Mouse (Mus musculus) forebrain, embryonic 16.5 days (tissue): ENCODE data around the gene Ndufc2. TPM values are rescaled to one million over a fixed set of nuclear protein-coding genes. Genes with fewer than 3 reads are reported as not detected.

Source experiments
- ATAC-seq: fragments of 200-750 bp; cut with Nextera tagmentation; 2 replicates; pipeline ENCODE4 v1.8.0; 2017; ENCODE audit warnings: mild to moderate bottlenecking, moderate library complexity
- H3K27ac ChIP-seq: fragments of 300-500 bp; sonication (generic); 2 replicates; pipeline ENCODE4 v1.5.1; 2014; ENCODE audit warnings: low read length, control low read depth
- H3K27me3 ChIP-seq: fragments of 300-500 bp; sonication (generic); replicated peaks from 2 replicates; pipeline ENCODE4 v1.6.1; 2014; ENCODE audit warnings: low read length; ENCODE audit not compliant: control insufficient read depth, insufficient read depth
- H3K36me3 ChIP-seq: fragments of 300-500 bp; sonication (generic); 2 replicates; pipeline ENCODE4 v1.6.1; 2014; ENCODE audit not compliant: control insufficient read depth, insufficient read depth
- H3K4me1 ChIP-seq: fragments of 300-500 bp; sonication (generic); replicated peaks from 2 replicates; pipeline ENCODE4 v1.6.1; 2014; ENCODE audit warnings: low read length; ENCODE audit not compliant: control insufficient read depth, insufficient read depth
- H3K4me2 ChIP-seq: fragments of 300-500 bp; sonication (generic); 2 replicates; pipeline ENCODE4 v1.6.1; 2014; ENCODE audit warnings: mild to moderate bottlenecking, low read length, control low read depth
- H3K4me3 ChIP-seq: fragments of 300-500 bp; sonication (generic); replicated peaks from 2 replicates; pipeline ENCODE4 v1.5.1; 2014; ENCODE audit warnings: mild to moderate bottlenecking, low read length, control low read depth
- H3K9ac ChIP-seq: fragments of 300-500 bp; sonication (generic); replicated peaks from 2 replicates; pipeline ENCODE4 v1.6.1; 2014; ENCODE audit warnings: low read depth, low read length, control low read depth
- H3K9me3 ChIP-seq: fragments of 300-500 bp; sonication (generic); 2 replicates; pipeline ENCODE4 v1.6.1; 2016; ENCODE audit warnings: low read length; ENCODE audit not compliant: control insufficient read depth
- WGBS: fragments of 180-500 bp; shearing (Covaris S2); extraction: QIAGEN DNeasy Blood & Tissue Kit; methylation state at CpG from one replicate; pipeline ENCODE4 v1.1.7; 2014; 5-methylcytosine and 5-hydroxymethylcytosine counted together
- polyA plus RNA-seq: library from polyadenylated mRNA; unstranded; fragments of >200 nt; fragmentation: Nextera tagmentation; extraction: Ambion mirVana; gene quantifications from 2 replicates; pipeline ENCODE4 v1.2.1, GENCODE M21; 2015

The Ndufc2 gene
- polyA plus RNA-seq, 1 experiment from 2014 or later, result 398 TPM

DNA sequence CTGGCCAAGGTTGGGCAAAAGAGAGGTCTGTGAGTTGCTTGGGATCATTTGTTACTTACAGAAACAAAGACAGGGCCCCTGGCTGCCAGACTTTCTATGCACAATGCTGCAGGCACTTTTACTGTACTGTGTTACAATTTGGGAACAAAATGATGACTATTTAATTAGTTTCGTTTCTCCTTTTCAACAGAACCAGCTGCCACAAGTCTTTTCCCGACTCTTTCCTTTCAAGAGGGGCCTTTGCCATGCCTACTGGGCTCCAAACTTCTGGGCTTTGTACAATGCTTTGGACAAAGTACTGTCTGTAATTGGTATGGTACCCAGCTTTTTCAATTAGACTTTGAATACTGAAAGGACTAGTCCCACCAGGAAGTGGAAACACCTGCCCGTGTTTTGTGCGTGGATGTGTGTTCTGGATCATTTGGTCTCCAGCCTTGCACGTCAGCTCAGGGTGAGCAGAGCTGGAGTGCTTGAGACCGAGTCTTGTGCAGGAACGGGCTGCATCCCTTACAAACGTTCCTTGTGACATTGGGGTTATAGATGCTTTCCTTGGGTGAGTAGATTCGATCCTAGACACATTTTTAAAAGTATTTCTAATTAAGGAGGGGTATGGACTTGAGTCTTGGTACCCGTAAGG, 16.2 kb upstream of the Ndufc2 start:
- peak; percentile 32; the same call in 1 of the 2 replicates for ATAC-seq
- Histone ChIP-seq H3K36me3 (peaks cover 11% of the 10 kb centered on the region), H3K4me3 (no peak overlapping the region), H3K27me3 (no peaks in the 10 kb centered on the region), H3K4me2 (no peak overlapping the region), H3K9me3 (no peaks in the 10 kb centered on the region), H3K27ac (no peak overlapping the region), H3K4me1 (peaks cover 15% of the 10 kb centered on the region), H3K9ac (no peak overlapping the region)
- 63% methylated on average over 10 of the region's 10 CpGs for WGBS

DNA sequence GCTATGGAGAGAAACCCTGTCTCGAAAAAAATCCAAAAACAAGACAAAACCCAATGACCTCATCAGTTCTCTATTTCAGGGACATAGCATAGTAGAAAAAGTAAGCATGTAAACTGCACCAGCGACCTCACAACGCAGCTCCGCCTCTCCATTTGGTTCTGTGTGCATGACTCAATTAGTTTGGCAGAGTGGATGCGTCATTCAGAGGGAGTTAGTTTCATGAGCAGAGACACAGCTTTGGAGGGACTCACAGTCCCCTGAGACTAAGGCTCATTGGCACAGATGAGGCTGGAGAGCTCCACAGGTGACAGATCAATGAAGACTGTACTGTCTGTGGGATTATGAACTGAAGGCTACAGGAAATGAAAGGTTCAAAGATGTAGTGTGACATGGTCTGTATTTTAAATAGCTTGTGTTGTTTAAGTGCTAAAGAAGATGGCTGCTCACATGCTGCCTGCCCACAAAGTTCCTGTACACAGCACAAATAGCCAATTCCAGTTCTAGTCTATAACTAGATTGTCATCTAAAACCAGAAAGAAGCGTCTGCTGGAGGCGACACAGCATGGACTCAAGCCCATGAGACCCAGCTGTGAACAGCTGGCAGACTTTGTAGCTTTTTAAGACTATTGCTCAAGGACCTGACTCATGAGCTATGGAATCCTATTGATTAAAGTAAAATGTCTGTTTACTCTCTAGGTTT, 13.5 kb upstream of the Ndufc2 start:
- H3K4me2 ChIP-seq, result no peak overlapping the region
- ATAC-seq, result no peak
- H3K4me3 ChIP-seq, result no peak overlapping the region
- no peaks in the 10 kb centered on the region for H3K27me3 ChIP-seq
- H3K27ac ChIP-seq, result peak overlapping the region; percentile 84
- H3K9me3 ChIP-seq, result no peaks in the 10 kb centered on the region
- H3K4me1 ChIP-seq, result peaks cover 16% of the 10 kb centered on the region
- 78% methylated on average over 7 of the region's 7 CpGs for WGBS
- H3K9ac ChIP-seq, result no peak overlapping the region
- peaks cover 13% of the 10 kb centered on the region for H3K36me3 ChIP-seq

GRCm38 (mm10) chr7:97386806-97387370, 12.9 kb upstream of the Ndufc2 start:
- H3K4me3 ChIP-seq, result no peak overlapping the region
- H3K4me2 ChIP-seq, result no peak overlapping the region
- H3K4me1 ChIP-seq, result peaks cover 21% of the 10 kb centered on the region
- peak; percentile 85 for ATAC-seq
- 51% methylated on average over 5 of the region's 5 CpGs for WGBS
- no peak overlapping the region for H3K9ac ChIP-seq
- H3K27me3 ChIP-seq, result no peaks in the 10 kb centered on the region
- no peaks in the 10 kb centered on the region for H3K9me3 ChIP-seq
- peaks cover 13% of the 10 kb centered on the region; the same call in 1 of the 2 replicates for H3K36me3 ChIP-seq
- peak overlapping the region; percentile 84 for H3K27ac ChIP-seq

- ATAC-seq, result no peak
- Histone ChIP-seq H3K4me2 (no peak overlapping the region), H3K9me3 (no peaks in the 10 kb centered on the region), H3K27me3 (no peaks in the 10 kb centered on the region), H3K9ac (no peak overlapping the region), H3K36me3 (peaks cover 15% of the 10 kb centered on the region; the same call in 1 of the 2 replicates), H3K4me1 (peaks cover 24% of the 10 kb centered on the region), H3K4me3 (no peak overlapping the region), H3K27ac (peak overlapping the region; percentile 84)
- WGBS, result 80% methylated on average over 8 of the region's 8 CpGs
These were observed 12.1 kb upstream of the Ndufc2 start for GRCm38 (mm10) chr7:97387561-97388147.

GRCm38 (mm10) chr7:97388541-97388940, 11.3 kb upstream of the Ndufc2 start:
- Histone ChIP-seq H3K9me3 (no peaks in the 10 kb centered on the region), H3K9ac (no peak overlapping the region), H3K27ac (no peak overlapping the region), H3K36me3 (peaks cover 15% of the 10 kb centered on the region; the same call in 1 of the 2 replicates), H3K4me2 (no peak overlapping the region), H3K27me3 (no peaks in the 10 kb centered on the region), H3K4me1 (peaks cover 24% of the 10 kb centered on the region), H3K4me3 (no peak overlapping the region)
- WGBS, result 97% methylated on average over 4 of the region's 4 CpGs
- ATAC-seq, result no peak

DNA sequence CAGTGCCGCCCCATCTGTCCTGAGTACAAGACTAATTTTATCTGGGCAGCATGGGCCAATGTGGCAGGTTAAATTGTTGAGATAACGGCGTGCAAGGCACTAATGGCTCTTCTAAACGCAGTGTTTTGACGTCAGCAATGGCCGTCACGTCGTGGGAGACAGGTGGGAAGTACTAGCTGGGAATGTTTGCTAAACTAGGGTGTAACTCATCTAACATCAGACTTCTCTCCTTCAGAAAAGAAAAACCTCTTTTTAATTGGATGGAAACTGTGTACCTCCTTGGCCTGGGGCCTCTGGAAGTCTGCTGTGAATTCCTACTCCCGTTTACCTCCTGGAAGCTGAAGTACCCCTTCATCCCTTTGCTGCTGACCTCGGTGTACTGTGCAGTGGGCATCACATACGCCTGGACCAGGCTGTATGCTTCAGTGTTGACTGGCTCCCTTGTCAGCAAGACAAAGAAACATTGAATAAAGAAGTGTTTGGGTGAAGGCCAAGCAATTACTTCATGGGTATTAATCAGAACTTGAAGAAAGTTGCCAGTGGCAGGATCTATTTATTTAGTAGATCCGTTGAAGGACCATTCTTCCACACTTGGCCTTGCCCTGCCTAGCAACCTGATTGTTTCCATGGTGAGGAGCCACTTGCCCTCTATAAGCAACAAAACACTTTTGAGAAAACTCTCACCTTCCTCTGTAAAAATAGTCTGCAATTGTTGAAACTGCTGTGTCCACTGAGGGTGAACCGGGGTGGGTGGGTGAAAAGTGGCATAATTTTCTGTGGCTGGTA, 8.3 kb upstream of the Ndufc2 start:
- Histone ChIP-seq H3K4me2 (no peak overlapping the region), H3K4me3 (no peak overlapping the region), H3K36me3 (peaks cover 9% of the 10 kb centered on the region; the same call in 1 of the 2 replicates), H3K27ac (peak overlapping the region; percentile 49), H3K9ac (no peak overlapping the region), H3K9me3 (no peaks in the 10 kb centered on the region), H3K4me1 (peaks cover 20% of the 10 kb centered on the region), H3K27me3 (no peaks in the 10 kb centered on the region)
- ATAC-seq, result peak; percentile 92
- 18% methylated on average over 13 of the region's 13 CpGs for WGBS

DNA sequence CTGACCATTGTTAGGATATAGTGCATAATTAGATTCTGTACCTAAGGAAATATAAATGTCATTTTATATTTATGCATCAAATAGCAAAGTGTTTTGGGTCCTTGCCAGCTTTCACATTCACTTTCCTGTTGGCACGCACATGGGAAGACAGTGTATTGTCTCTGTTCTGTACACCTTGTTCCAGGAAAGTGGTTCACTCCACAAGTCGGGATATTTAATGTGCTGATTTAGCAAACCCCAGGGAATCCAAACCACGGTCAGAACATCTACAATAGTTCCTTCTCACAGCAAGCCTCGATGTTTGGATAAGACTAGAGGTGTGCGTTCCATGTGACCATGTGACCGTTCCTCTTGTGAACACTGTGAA, 7.7 kb upstream of the Ndufc2 start:
- peak; percentile 15 for ATAC-seq
- whole genome bisulfite sequencing, result 38% methylated on average over 6 of the region's 6 CpGs
- H3K9me3 ChIP-seq, result no peaks in the 10 kb centered on the region
- H3K4me3 ChIP-seq, result no peak overlapping the region
- H3K27ac ChIP-seq, result peak overlapping the region; percentile 49
- H3K4me2 ChIP-seq, result no peak overlapping the region
- no peak overlapping the region for H3K9ac ChIP-seq
- no peaks in the 10 kb centered on the region for H3K27me3 ChIP-seq
- peaks cover 4% of the 10 kb centered on the region; the same call in 1 of the 2 replicates for H3K36me3 ChIP-seq
- peaks cover 17% of the 10 kb centered on the region for H3K4me1 ChIP-seq

DNA sequence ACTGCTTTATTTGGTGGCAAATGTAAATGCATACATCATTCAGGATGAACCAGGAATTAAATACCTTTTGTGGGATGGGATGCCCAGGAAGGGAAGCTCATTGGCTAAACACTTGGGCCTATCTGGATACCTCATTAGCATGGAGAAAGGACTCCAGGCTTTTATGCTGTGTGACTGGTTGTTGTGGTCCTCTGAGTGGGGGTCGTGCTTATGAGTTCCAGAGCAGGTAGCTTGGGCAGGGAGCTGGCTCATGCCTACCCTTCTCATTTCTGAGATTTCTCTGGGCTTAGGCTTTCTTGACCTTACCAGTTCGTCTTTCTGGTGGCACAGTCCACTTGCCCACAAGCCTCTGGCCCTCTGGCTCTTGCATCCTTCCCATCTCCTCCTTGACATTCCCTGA, 5.4 kb upstream of the Ndufc2 start:
- Histone ChIP-seq H3K27me3 (no peaks in the 10 kb centered on the region), H3K4me2 (no peak overlapping the region), H3K27ac (no peak overlapping the region), H3K9me3 (no peaks in the 10 kb centered on the region), H3K9ac (no peak overlapping the region), H3K4me3 (no peak overlapping the region), H3K4me1 (peaks cover 11% of the 10 kb centered on the region), H3K36me3 (peaks cover 4% of the 10 kb centered on the region; the same call in 1 of the 2 replicates)
- 67% methylated on average over 2 of the region's 2 CpGs for WGBS
- ATAC-seq, result no peak

DNA sequence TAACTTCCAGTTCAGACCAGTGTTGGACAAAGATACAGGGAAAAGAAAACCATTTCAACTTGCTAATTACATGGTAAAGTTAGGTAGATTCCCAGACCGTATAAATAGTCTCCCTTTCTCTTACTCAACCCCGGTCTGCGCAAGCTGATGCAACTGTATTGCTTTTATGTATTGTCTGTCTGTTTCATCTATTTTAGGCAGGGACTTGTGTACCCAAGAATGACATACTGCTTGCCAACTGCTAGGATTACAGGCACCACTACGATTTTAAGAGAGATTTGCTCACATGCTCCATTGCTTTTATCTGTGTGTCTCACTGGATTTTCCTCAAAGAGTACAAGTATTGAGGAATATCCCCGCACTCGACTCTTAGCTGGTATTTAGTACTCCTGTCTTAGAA, 860 bp upstream of the Ndufc2 start:
- Histone ChIP-seq H3K4me2 (no peak overlapping the region), H3K36me3 (no peaks in the 10 kb centered on the region)
- WGBS, result 85% methylated on average over 6 of the region's 6 CpGs

More for the DNA sequence above, 860 bp upstream of the Ndufc2 start:
- no peak overlapping the region for H3K9ac ChIP-seq
- no peak overlapping the region for H3K27ac ChIP-seq
- peaks cover 20% of the 10 kb centered on the region for H3K4me1 ChIP-seq
- H3K4me3 ChIP-seq, result no peak overlapping the region
- H3K27me3 ChIP-seq, result no peaks in the 10 kb centered on the region
- no peak for ATAC-seq
- H3K9me3 ChIP-seq, result no peaks in the 10 kb centered on the region
